Mouse (Mus musculus) lung, postnatal 14 days (tissue): ENCODE data around the gene Arl6.

Experiments used
- DNase-seq: peaks from one replicate; pipeline ENCODE4 v3.0.0; 2021

Arl6 gene

DNA sequence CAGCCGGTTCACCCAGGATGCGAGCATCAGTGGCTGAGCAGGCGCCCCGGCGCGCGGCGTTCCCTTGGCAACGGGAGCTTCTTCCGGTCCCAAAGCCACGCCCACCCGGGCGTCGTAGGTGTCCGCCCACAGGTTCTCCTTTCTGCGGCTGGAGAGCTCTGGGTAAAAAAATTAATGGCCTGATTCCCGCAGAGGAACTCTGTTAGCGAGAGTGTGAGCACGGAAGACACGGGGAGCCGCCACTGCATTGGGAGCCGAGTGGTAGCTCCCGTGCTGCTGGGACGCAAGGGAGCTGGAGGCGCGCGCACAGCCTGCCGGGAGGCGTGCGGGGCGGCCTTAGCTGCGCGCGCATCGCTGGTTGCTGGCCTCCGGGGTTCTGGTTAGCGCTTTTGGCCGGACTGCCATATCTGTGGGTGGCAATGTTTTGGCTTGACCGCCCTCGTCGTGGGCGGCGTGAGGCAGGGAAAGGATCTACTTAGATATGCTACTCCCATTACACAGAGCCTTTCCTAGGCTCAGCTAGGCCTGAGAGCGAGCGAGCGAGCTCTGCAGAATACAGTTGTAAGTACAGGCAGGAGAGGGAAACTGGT, at the start of gene Arl6:
TSS of gene Arl6 (minus strand) at position 290 of the 590 bp plus-strand sequence.
- peak; percentile 94 for DNase-seq

DNA sequence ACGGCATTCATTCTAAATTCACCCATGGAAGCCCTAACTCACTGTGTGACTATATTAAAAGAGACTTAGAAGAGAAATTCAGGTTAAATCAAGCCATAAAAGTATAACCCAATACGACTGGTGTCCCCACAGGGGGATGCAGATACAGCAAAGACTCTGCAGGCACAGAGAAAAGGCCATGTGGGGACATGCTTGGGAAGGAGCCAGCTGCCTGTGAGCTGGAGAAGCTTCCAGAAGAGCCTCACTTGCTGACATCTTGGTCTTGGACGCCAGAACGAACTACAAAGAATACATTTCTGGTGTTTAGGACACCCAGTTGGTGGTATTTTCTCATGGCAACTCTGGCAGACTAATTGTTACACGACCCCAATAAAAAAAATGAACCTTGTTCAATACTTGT, 45.9 kb upstream of the Arl6 start:
- no peak for DNase-seq

DNA sequence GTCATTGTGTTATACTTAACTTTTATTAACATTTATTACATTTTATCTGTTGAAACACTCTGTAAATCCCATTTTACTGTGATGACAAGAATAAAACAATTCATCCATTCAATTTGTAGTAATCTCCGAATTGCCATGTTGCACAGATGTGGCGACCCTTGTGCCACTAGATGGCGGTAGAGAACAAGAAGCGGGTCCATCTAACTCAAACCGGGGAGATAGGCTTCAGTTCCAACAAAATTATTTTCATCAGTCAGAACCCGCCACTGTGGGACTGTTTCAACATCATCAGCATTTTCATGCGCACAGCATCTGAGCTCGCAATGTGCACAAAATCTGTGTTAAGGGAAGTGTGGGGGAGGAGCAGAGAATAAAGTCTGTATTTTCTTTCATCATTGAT, 44.2 kb upstream of the Arl6 start:
- peak; percentile 70 for DNase-seq

DNA sequence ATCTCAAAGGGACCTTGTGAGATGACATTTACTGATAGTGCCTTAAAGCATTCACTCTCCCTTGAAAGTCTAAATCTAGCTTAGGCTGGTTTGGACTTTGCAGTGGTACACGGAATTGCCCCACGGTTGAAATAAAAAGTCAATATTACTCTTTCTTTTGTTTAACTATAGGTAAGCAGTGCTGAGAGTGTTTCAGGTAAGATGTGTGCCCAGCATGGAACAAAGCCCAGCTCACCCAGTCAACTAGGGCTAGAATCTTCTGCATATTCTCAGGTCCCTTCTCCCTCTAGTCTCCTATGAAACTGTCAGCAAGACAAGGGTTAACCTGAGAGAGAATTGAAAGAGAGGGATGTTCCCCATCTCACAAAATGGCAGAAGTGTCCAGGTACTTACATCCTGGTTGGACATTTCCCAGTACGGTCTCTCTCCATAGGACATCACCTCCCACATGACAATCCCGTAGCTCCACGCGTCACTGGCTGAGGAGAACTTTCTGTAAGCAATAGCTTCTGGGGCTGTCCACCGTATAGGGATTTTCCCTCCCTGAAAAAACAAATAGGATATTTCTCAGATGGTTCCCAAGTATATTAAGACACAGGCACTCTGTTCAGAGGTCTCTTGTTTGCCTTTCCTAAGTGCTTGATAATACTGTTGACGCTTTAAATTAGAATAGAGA, 43.2 kb upstream of the Arl6 start:
- DNase-seq: no peak

DNA sequence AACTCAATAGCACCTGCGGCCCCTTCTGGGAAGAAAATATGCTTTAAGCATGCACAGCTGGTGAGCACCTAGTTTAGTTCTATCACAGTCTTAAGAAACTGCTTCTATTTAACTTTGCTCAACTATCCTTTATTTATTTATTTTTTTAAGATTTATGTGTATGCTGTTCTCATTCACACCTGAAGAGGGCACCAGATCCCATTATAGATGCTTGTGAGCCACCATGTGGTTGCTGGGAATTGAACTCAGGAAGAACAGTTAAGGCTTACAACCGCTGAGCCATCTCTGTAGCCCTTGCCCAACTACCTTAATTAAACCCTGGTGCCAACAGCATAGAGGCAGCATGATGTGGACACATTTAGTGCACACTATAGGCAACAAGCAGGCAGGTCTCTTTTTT, 27.7 kb upstream of the Arl6 start:
- no peak for DNase-seq

DNA sequence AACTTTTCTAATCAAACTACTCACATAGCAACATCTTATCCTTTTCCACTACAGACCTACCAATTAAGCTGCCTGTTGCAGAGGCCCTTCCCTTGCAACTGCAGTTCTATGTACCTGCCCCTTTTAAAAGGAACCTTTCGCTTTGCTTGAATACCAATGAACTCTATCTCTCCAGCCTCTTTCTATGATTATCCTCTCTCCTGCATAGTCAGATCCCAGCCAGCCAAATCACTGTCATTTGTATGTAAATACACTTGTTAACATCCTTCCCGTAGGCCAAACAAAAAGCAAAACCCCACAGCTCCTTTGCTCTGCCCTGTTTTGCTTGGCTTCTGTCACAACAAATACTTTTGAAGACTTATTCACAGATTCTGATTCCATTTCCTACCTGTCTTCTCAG, 4.6 kb upstream of the Arl6 start:
- DNase-seq: no peak

DNA sequence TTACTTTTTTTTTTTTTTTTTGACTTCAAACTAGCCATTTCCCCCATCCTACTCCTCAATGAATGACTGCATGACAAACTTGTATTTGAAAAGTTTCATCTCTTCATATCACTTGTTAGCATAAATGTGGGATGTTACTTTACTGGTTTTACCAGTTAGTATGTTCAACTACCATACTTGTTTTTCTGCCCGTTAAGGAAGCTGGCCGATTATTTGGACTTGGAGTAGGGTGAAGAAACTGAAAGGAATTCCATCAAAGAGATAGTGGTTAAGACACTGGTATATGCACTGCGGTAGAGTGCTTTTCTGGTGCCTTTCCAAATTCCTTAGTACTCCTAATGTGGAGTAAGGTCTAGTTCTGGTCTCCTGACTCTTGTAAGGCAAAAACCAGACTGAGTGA, 794 bp upstream of the Arl6 start:
- DNase-seq: no peak

DNA sequence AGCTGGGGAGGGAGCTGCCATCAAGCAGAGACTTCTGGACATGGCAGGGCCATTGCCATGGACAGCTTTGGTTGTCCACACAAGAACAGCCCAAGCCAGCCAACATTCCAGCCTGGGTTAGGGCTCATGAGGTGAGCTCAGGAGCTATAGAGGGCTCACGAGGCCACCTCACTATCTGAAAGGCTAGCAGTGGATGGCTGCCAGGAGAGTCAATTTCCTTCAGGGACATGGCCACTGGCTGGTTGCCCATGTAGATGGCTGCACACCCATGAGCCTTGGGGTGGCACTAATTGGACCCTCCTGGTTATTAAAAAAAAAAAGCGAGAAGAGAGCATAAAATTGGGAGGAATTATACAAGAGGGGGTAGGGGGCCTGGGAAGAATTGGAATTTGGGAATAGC, 4.6 kb downstream of the Arl6 start:
- no peak for DNase-seq

DNA sequence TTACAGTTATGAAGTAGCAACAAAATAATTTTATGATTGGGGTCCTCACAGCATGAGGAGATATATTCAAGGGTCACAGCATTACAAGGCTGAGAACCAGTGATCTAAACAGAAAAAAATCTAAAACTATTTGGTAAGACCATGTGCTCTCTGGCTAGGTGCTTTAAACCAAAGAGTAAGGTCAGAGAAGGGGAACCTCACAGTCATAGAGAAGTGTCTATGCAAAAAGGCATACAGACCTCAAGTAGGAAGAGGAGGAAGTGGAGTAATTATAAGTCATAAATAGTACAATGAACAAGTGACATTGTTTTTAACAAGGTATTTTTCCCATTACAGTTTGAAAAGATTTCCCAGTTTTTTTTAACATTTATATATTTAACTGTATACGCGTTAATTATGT, 17.6 kb downstream of the Arl6 start:
- DNase-seq: no peak

DNA sequence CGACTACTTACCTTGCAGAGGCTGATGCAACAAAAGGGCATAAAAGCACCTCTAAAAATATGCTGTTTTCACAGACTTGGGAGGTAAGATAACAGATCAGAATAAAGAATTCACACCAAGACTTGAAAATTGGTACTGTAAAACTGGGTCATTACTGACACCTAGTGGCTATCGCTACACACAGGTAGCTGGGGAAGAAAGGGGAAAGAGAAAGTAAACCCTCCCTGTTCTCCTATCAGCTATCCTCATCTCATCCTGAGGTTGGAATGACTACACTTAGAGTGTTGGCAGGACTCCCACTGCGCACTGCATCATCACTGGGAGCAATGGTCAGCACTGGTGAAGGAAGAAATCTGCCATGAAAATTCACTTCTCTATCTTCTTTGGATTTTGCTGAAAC, 22.0 kb downstream of the Arl6 start:
- peak; percentile 56 for DNase-seq

DNA sequence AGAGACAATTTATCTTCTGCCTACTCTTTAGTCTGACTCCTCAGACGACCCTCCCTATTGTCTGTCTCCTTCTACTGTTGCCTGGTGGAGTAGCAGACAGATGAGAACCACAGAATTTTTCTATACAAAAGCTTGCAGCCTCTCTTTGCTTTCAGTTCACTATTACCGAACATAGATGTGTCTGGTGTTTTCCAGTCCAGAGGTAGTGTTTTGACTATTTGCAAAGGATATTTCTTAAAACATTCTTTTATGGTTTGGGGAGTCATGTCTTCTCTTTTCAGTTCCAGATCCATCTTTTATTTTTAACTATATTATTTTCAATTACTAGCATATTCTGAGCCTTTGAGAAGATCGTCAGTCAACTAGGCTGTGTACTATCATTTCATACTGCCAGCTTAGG, 23.5 kb downstream of the Arl6 start:
- DNase-seq: no peak

DNA sequence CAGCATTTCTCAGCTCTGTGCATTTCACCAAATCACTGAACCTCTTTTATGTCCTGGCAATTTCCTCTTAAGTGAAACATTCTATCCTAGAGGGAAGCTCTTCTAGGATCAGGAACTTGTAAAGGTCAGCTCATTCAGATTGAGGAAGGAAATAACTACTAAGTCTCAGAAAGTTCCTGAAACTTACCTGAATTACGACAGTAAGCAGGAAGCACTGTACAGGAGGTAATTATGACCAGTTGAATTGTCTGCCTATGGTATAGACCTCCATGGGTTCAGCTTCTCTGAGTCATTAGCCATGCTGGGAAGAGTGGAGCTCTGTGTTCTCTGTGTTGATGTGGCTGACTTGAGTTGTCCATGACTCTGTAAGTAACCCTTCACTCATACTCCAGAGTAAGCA, 28.4 kb downstream of the Arl6 start:
- DNase-seq: no peak

DNA sequence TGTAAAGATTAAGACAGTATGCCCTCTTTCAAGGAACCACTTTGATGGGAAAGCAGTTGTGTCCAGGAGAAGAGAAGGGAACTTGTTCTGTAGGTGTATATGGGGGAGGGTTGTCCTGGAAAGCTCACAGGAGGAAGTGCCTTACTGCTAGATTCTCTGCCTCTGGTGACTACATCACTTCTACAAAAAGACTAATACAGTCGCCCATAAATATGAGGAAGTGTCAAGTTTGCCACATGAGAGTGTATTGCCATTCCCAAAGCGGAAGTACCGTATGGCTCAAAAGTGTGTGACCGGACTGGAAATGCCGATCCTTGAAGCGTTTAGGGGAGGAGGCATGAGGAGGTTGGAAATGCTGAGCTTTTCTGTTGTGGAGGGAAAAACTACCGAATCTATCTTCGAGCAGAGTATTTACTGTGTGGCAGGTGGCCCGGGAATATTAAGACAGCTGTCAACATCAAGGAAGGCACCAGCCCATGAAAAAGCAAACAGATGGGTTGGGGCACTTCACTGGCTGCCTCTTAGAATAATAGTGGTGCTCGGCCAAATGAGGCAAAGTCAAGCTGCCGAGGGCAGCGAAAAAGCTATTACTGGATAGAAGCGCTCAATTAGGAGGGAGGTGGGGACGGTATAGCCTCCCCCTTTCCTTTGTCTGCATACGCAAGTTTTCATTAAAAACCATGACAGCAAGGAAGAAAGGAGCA, 35.0 kb downstream of the Arl6 start:
- no peak for DNase-seq

DNA sequence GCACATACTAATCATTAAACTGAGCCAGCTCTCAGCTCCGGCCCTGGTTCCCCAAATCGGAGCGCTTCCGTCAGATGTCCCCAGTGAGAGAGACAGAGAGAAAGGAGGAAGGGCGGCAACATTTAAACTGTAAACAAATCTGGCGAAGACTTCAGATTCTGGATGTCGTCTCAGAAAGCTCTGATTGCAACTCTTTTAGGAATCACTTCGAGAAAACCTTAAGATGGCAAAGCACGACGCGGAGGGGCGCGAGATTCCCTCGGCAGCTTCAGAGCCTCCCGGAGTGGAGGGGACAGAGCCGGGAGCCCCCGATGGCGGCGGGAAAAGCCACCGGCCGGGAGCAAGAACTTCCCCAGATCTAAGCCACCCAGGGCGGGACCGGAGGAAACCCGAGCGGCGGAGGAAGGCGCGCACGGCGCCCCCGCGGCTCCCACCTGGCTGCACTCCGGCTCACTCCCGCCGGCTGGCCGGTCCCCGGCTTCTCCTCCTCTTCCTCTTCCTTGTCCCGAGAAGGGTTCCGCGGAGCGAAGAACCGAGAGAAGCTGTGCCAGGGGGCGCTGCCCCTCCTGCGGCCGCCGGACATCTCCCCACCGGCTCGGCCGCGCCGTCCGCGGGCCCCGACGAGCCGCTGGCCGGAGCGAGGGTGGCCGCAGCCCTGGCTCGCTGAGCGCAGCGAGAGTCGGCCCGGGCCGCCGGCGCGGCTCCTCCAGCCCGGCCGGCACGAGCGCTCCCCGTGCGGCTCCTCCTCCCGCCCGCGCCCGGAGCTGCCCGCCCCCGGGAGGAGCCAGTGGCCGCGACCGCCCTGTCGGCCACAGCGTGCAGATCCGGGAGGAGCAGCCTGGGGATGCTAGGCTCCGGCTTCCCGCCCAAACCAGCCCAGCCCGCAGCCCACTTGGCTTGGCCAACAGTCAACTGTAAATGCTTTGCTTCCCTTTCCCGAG, 38.6 kb downstream of the Arl6 start, which contains the start of gene Crybg3:
TSS of gene Crybg3 (minus strand) at position 669 of the 941 bp plus-strand sequence.
- DNase-seq: peak; percentile 83

DNA sequence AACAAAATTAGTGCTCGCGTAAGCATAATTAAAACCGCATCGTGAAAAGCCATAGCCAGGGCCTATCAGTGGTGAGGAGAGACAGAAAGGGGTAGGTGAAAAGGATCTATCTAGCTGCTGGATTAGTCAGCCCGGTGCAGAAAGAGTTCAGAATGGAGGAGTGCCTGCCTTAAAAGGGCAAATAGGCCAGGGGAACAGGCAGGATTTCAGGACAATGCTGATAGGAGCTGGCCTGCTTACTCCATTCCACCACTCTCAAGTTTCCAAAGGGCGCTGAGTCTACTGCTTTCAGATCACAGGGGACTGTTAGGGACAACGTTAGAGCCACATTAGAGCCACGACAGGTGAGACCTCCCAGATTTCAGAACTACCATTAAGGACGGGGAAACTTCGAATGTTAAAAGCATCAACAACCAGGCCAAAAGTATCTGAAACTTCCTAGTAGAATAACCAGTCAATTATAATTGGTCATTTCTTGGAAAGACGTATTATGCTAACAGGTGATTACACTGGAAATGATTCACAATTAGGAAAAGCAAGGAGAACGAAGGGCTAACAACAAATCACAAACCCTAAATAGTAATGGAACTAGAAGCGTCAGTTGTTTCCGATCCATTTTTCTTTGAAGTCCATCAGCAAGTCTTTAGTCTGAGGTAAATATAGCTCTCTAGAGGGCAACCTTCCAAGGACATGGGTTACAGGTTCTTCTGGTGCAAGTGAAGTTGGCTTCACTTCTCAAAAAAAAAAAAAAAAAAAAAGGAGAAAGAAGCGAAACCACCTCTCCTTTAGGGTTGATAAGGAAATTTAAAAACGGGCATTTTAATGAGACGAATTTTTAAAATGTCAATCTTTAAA, 39.6 kb downstream of the Arl6 start:
- DNase-seq: no peak

DNA sequence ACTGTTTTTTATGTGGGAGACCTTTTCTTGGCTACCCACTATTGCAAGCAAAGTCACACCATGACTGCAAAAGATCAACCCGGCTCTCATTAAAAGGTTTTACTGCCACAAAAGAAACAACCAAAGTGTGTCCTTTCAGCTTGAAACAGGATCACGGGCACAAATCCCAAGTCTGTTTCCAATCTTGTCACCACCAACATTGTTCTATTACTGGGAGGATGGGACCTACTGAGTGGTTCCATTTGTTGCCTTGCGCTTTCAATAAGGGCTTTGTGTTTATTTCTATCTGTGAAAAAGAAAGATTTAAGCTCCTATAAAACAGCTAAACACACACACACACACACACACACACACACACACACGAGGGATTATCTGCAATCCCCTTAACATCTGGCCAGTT, 40.2 kb downstream of the Arl6 start:
- DNase-seq: no peak

DNA sequence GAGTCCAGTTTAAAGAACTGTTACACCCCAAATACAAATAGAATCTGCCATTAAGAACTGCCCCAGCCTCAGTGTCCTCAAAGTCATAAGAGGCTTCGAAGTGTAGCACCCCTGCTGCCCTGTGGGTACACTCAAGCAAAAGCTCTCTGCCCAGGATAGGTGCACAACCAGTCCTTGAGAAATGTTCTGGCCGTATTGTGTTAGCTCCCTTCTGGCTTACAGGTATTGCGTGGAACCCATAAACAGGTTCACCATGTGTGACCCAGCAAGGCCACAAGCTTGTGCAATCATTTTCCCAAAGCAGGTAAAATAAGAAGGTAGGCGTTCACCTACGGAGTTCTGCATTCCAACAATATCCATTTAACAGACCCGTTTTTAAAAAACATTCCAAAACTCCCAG, 41.9 kb downstream of the Arl6 start:
- no peak for DNase-seq

DNA sequence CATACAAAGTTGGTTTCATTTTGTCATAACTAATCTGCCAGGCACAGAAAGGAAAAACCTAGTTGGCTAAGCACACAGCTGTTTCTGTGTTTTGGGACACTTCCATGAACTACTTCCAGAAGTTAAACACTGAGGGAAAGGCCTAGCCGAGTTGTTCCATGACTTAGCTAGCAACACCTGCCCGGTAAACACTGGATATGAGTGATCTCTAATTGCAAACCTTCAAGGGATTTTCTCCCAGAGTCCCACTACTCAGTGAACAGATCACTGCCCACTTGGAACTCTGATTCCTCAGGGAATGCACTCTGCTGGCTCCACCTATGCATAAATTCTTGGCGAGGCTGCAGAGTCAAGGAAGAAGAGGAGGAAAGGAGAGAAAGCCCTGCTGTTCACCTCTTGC, 44.5 kb downstream of the Arl6 start:
- DNase-seq: no peak

DNA sequence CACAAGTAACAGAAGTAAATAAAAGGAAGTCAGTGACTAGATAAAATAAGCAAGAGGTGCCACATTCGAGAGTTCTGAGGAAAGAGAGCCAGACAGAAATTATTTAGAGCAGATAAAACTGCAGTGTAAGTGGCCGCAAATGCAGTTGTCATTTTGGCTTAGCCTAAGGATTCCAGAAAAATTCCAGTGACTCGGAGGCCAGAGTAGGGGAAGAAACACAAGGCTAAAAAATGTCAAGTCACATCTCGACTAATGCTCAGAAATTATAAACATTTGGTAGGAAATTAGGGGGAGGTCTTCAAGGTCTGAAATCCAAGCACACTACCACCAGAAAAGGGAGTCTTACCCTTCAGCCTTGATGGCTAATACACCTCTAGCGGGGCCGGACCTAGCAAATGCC, 48.4 kb downstream of the Arl6 start:
- no peak for DNase-seq

DNA sequence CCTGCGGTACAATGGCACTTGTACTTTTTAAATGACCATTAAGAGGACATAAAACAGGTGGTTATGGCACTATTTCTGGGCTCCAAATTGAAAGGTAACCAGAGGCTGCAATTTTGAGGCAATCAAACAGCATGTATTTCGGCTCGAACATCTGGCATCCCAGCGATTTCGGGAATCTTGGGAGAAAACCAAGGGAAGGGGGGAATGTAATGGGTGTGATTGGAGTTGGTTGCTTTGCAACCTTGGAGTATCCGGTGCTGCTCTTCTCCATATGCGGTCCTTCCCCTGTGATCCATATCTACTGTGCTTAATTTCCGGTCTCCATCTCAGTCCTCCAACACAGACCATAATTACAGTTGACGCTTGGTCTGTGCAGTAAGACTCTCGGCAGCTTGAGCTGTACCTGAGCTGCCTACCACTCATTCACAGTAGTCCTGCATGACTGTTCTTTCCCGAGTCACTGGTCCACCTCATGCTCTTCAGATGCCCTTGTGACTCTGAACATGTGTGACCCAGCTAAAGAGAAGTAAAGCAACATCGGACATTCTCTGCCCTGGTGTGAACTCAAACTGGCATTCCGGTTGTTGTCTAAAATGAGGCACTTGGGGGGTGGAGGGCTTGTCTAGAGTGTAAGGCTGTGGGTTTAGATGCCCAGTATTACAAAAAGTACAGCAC, 50.7 kb downstream of the Arl6 start:
- no peak for DNase-seq

DNA sequence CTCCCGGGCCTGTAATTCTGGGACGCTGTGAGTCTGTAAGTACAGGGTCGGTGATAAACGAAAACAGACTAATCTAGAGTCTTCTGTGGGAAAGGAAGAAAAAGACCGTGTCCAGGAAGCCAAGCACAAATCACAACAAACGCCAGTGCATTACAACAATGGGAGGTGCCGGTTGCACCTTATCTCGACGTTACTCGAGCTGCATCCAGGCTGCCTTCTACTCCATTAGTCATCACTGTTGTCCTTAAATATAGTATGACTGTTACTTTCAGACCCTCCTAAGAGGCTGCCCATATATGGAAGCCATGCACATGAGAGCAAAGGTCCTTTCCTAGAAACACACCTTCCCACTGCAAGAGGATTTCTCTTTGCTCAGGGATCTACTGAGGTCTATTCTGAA, 51.4 kb downstream of the Arl6 start:
- no peak for DNase-seq

DNA sequence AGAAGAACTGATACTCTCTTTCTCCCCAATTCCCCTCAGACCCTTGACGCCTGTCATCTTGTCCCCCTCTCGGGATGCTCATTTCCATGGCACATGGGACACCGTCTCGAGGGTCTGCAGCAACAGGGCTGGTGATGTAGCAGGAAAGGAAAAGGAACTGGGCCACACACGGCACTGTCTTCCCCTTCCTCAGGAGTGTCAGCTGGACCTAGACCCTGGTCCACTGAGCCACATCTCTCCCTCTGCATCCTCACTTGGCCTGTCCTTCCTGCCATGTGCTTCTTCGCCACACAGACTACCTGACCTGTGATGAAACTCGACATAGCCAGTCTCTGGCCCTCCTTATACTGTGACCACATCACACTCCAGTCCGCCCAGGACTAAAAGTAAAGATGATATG, 52.3 kb downstream of the Arl6 start:
- no peak for DNase-seq
